Mouse (Mus musculus) liver, embryonic 14.5 days (tissue): ENCODE data around the gene Anapc11. TPM values are rescaled to one million over a fixed set of nuclear protein-coding genes. Genes with fewer than 3 reads are reported as not detected.

ENCODE experiments used
- ATAC-seq: fragments of 200-750 bp; cut with Nextera tagmentation; 2 replicates; pipeline ENCODE4 v1.8.0; 2017; ENCODE audit warnings: moderate number of reproducible peaks, mild to moderate bottlenecking, moderate library complexity; ENCODE audit not compliant: insufficient read depth
- DNase-seq, 3 experiments: peaks; one replicate each; pipeline ENCODE4 v3.0.0-alpha.2; 2012 to 2013; ENCODE audit warnings: low read depth in 3 of 3, low spot score in 3 of 3
- H3K27ac ChIP-seq: fragments of 300-500 bp; sonication (generic); 2 replicates; pipeline ENCODE4 v1.5.1; 2014; ENCODE audit warnings: moderate library complexity, mild to moderate bottlenecking, control low read depth, inconsistent platforms
- H3K27me3 ChIP-seq: fragments of 300-500 bp; sonication (generic); 2 replicates; pipeline ENCODE4 v1.6.1; 2014; ENCODE audit warnings: mild to moderate bottlenecking, low read length, moderate library complexity; ENCODE audit not compliant: control insufficient read depth, insufficient read depth
- H3K36me3 ChIP-seq: fragments of 300-500 bp; sonication (generic); replicated peaks from 2 replicates; pipeline ENCODE4 v1.6.1; 2014; ENCODE audit warnings: low read depth; ENCODE audit not compliant: control insufficient read depth, insufficient read depth
- H3K4me1 ChIP-seq, 2 experiments: fragments of 200-500 bp in 1 of 2; fragments of 300-500 bp in 1 of 2; sonication (generic) in 1 of 2; replicated peaks; 2 replicates each; pipeline ENCODE4 v1.6.1; 2012 to 2014; ENCODE audit warnings: antibody characterized with exemption in 1 of 2, inconsistent platforms in 1 of 2, low read length in 1 of 2; ENCODE audit not compliant: control insufficient read depth in 2 of 2, insufficient read depth in 2 of 2
- H3K4me2 ChIP-seq: fragments of 300-500 bp; sonication (generic); 2 replicates; pipeline ENCODE4 v1.6.1; 2014; ENCODE audit warnings: low read depth, mild to moderate bottlenecking, control low read depth, moderate library complexity
- H3K4me3 ChIP-seq, 2 experiments: fragments of 200-500 bp in 1 of 2; fragments of 300-500 bp in 1 of 2; sonication (generic) in 1 of 2; 2 replicates each; pipeline ENCODE4 v1.5.1; 2012 to 2014; ENCODE audit warnings: low read depth in 2 of 2, low read length in 2 of 2, mild to moderate bottlenecking in 2 of 2, control low read depth in 1 of 2, inconsistent platforms in 1 of 2, moderate library complexity in 1 of 2; ENCODE audit not compliant: insufficient read depth in 1 of 2
- H3K9ac ChIP-seq: fragments of 300-500 bp; sonication (generic); replicated peaks from 2 replicates; pipeline ENCODE4 v1.6.1; 2014; ENCODE audit warnings: mild to moderate bottlenecking, control low read depth, moderate library complexity
- H3K9me3 ChIP-seq: fragments of 300-500 bp; sonication (generic); 2 replicates; pipeline ENCODE4 v1.6.1; 2016; ENCODE audit warnings: low read length, mixed read lengths; ENCODE audit not compliant: control insufficient read depth
- CTCF ChIP-seq: IDR thresholded peaks from 2 replicates; pipeline ENCODE4 v1.5.1; 2016; ENCODE audit warnings: antibody characterized with exemption, low read depth, control low read depth
- EP300 ChIP-seq: IDR thresholded peaks from 2 replicates; pipeline ENCODE4 v1.6.1; 2016; ENCODE audit warnings: antibody characterized with exemption, low read depth
- WGBS: fragments of 180-500 bp; shearing (Covaris S2); extraction: QIAGEN DNeasy Blood & Tissue Kit; methylation state at CpG from one replicate; pipeline ENCODE4 v1.1.7; 2014; ENCODE audit not compliant: insufficient replicate concordance; 5-methylcytosine and 5-hydroxymethylcytosine counted together
- polyA plus RNA-seq, 2 experiments: library from polyadenylated mRNA; depleted of rRNA in 1 of 2; stranded (reverse) in 1 of 2; unstranded in 1 of 2; fragments of >200 nt; fragmentation: Nextera tagmentation in 1 of 2; extraction: Ambion mirVana in 1 of 2; gene quantifications; 2 replicates each; pipeline versions ENCODE4 v1.2.1 to v1.2.3; 2012 to 2014

Anapc11 gene
- polyA plus RNA-seq, 2 experiments, result 60.4 to 93.5 TPM

GRCm38 (mm10) chr11:120606764-120607163 lies 8.5 kb downstream of the Anapc11 start:
- no peak overlapping the region for H3K4me2 ChIP-seq
- H3K36me3 ChIP-seq, result peaks cover 26% of the 10 kb centered on the region
- TF ChIP-seq CTCF (no peak), EP300 (no peak)
- H3K27me3 ChIP-seq, result peaks cover 4% of the 10 kb centered on the region; the same call in 1 of the 2 replicates
- 62% methylated on average over 4 of the region's 4 CpGs for WGBS
- H3K4me1 ChIP-seq, result peaks cover 8 to 24% of the 10 kb centered on the region in 2 experiments
- H3K9ac ChIP-seq, result no peak overlapping the region
- H3K9me3 ChIP-seq, result no peaks in the 10 kb centered on the region
- H3K4me3 ChIP-seq, result no peak overlapping the region
- H3K27ac ChIP-seq, result no peak overlapping the region
- DNase-seq (no peak), ATAC-seq (no peak)

GRCm38 (mm10) chr11:120608241-120609034 lies 10.2 kb downstream of the Anapc11 start, which contains the start of gene Npb:
Gene Npb (plus strand): TSS chr11:120608477.
- Histone ChIP-seq H3K4me3 (peak within 1 kb of the TSS in 1 of 2 experiments; percentile 34; a peak in 2 of 4 replicates), H3K36me3 (peaks cover 29% of the 10 kb centered on the region)

DNA sequence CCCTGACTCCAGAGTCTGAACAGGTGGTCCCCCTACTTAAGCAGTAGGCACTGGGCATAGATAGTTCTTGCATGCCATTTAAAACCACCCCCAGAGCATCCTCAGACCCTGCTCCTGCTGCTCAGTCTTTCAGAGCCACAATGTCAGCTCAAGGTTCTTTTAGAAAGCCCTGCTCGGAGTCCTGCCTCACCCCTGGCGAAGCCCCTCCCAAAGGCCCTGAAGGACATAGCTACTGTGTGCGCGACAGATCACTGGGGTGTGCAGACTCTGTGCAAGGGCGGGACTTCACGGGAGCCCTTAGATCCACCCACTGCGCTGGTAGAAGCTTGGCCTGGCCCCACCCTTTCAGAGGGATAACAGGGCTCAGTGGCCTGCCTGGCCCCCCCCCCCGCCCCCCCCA lies 11.0 kb downstream of the Anapc11 start:
- Histone ChIP-seq H3K4me3 (no peak overlapping the region), H3K9me3 (no peaks in the 10 kb centered on the region), H3K4me2 (peak overlapping the region; percentile 50), H3K36me3 (peaks cover 25% of the 10 kb centered on the region), H3K4me1 (peaks cover 4 to 9% of the 10 kb centered on the region in 2 experiments; a peak in 3 of 4 replicates), H3K27ac (no peak overlapping the region), H3K27me3 (peaks cover 4% of the 10 kb centered on the region; the same call in 1 of the 2 replicates), H3K9ac (peak overlapping the region; percentile 34)
- ATAC-seq (peak; percentile 47), DNase-seq (no peak)
- TF ChIP-seq CTCF (no peak), EP300 (no peak)
- 19% methylated on average over 8 of the region's 8 CpGs for WGBS

More at GRCm38 (mm10) chr11:120608241-120609034, 10.2 kb downstream of the Anapc11 start, which contains the start of gene Npb:
- 0 out of 2 replicates have a peak, but pooled peaks have one; percentile 1 for ATAC-seq
- Histone ChIP-seq H3K27ac (no peak within 1 kb of the TSS), H3K4me2 (peak within 1 kb of the TSS; percentile 50), H3K4me1 (peaks cover 8 to 16% of the 10 kb centered on the region in 2 experiments; a peak in 3 of 4 replicates), H3K9ac (peak within 1 kb of the TSS; percentile 34), H3K27me3 (peaks cover 4% of the 10 kb centered on the region; the same call in 1 of the 2 replicates), H3K9me3 (no peaks in the 10 kb centered on the region)
- WGBS, result 16% methylated on average over 45 of the region's 45 CpGs
- TF ChIP-seq CTCF, result no peak
- no peak for TF ChIP-seq EP300
- no peak for DNase-seq

- Histone ChIP-seq H3K4me3 (no peak overlapping the region), H3K9me3 (no peaks in the 10 kb centered on the region), H3K27me3 (peaks cover 4% of the 10 kb centered on the region; the same call in 1 of the 2 replicates), H3K27ac (no peak overlapping the region), H3K4me1 (peaks cover 4 to 9% of the 10 kb centered on the region in 2 experiments; a peak in 3 of 4 replicates), H3K9ac (no peak overlapping the region), H3K4me2 (no peak overlapping the region), H3K36me3 (peaks cover 14% of the 10 kb centered on the region)
- 77% methylated on average over 9 of the region's 9 CpGs for WGBS
- ATAC-seq (no peak), DNase-seq (no peak)
- TF ChIP-seq EP300 (no peak), CTCF (no peak)
Measured at GRCm38 (mm10) chr11:120610477-120611046, 12.3 kb downstream of the Anapc11 start.

DNA sequence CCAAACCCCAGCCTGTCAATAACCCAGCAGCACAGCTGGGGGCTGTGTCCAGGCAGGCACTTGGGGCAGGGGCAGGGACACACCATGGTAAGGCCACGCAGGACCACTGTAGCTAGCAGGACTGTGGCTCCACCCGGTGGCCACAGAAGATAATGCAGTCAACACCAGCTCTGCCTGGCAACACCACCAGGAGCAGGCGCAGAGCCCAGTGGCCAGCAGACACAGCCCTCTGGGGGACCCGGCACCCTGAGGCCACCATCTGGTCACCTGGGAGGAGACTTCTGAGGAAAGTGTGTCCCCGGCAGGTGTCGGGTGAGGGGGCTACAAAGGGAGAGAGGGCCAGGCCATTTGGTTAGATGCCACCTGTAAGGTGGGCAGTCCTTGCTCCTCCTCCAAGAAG lies 14.5 kb downstream of the Anapc11 start:
- no peak overlapping the region for H3K4me2 ChIP-seq
- DNase-seq (no peak), ATAC-seq (no peak)
- no peaks in the 10 kb centered on the region for H3K9me3 ChIP-seq
- H3K27me3 ChIP-seq, result peaks cover 4% of the 10 kb centered on the region; the same call in 1 of the 2 replicates
- peaks cover 14% of the 10 kb centered on the region for H3K36me3 ChIP-seq
- H3K27ac ChIP-seq, result no peak overlapping the region
- H3K4me3 ChIP-seq, result no peak overlapping the region
- no peak overlapping the region for H3K9ac ChIP-seq
- WGBS, result 51% methylated on average over 6 of the region's 6 CpGs
- TF ChIP-seq CTCF (peak; percentile 98), EP300 (no peak)
- peaks cover 12 to 21% of the 10 kb centered on the region in 2 experiments for H3K4me1 ChIP-seq
